Mouse (Mus musculus): Measurements from ENCODE around the gene Tnnc1. TPM values are rescaled to one million over a fixed set of nuclear protein-coding genes. Genes with fewer than 3 reads are reported as not detected.

Gene Tnnc1
- polyA plus RNA-seq, 1 experiment from 2014 or later: 0.40 TPM

DNA sequence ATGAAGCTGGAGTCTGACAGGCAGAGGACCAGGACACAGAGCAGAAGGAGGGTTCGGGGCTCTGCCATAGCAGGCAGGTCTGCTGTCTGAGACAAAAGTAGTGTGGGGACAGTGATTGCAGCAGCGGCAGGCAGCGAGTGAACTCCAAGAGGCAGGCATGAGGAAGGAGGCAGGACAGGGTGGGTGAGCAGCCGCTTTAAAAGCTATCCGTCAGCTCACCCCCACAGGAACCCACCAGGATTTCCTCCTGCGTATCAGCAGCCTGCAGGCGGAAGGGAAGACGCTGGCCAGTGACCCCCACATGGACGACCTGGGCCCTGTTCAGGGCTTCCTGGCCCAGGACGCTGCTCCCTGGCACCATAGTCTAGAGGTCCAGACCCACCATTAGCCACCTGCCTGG, 39.7 kb upstream of the Tnnc1 start, which contains the start of gene Stab1:
Gene Stab1 (minus strand): TSS at position 217 of the 400 bp plus-strand sequence.
- no peaks in the 10 kb centered on the region for H3K27me3 ChIP-seq (ENCODE audit: control insufficient read depth, insufficient read depth, low read length)
- no peak within 1 kb of the TSS for H3K4me2 ChIP-seq
- no peak for DNase-seq (ENCODE audit: low spot score, missing footprints)
- WGBS: 72% methylated on average over 10 of the region's 10 CpGs
- H3K9me3 ChIP-seq (ENCODE audit: control insufficient read depth, low read length): no peaks in the 10 kb centered on the region
- H3K27ac ChIP-seq (ENCODE audit: low read depth, low read length): no peak within 1 kb of the TSS
- H3K9ac ChIP-seq (ENCODE audit: low read length): no peak within 1 kb of the TSS
- peaks cover 32% of the 10 kb centered on the region for H3K36me3 ChIP-seq (ENCODE audit: control insufficient read depth, insufficient read depth, low read length)
- no peak for ATAC-seq (ENCODE audit: low FRiP score)
- no peak within 1 kb of the TSS for H3K4me3 ChIP-seq (ENCODE audit: low read depth, low read length)
- H3K4me1 ChIP-seq (ENCODE audit: control insufficient read depth, insufficient read depth, low read length): no peaks in the 10 kb centered on the region

GRCm38 (mm10) chr14:31169508-31169907, 38.6 kb upstream of the Tnnc1 start:
- no peak for ATAC-seq (ENCODE audit: low FRiP score)
- no peak for DNase-seq (ENCODE audit: low spot score, missing footprints)
- H3K36me3 ChIP-seq (ENCODE audit: control insufficient read depth, insufficient read depth, low read length): peaks cover 41% of the 10 kb centered on the region

GRCm38 (mm10) chr14:31170963-31171362, 37.1 kb upstream of the Tnnc1 start:
- H3K9me3 ChIP-seq (ENCODE audit: control insufficient read depth, low read length): no peaks in the 10 kb centered on the region
- no peak overlapping the region for H3K4me3 ChIP-seq (ENCODE audit: low read depth, low read length)
- H3K4me2 ChIP-seq: no peak overlapping the region
- DNase-seq (ENCODE audit: low spot score, missing footprints) (no peak), ATAC-seq (ENCODE audit: low FRiP score) (no peak)
- no peaks in the 10 kb centered on the region for H3K27me3 ChIP-seq (ENCODE audit: control insufficient read depth, insufficient read depth, low read length)
- H3K4me1 ChIP-seq (ENCODE audit: control insufficient read depth, insufficient read depth, low read length): no peaks in the 10 kb centered on the region
- 91% methylated on average over 13 of the region's 13 CpGs for WGBS
- H3K27ac ChIP-seq (ENCODE audit: low read depth, low read length): no peak overlapping the region
- no peak overlapping the region for H3K9ac ChIP-seq (ENCODE audit: low read length)
- peaks cover 50% of the 10 kb centered on the region for H3K36me3 ChIP-seq (ENCODE audit: control insufficient read depth, insufficient read depth, low read length)

More at GRCm38 (mm10) chr14:31169508-31169907, 38.6 kb upstream of the Tnnc1 start:
- Histone ChIP-seq H3K27ac (ENCODE audit: low read depth, low read length) (no peak overlapping the region), H3K27me3 (ENCODE audit: control insufficient read depth, insufficient read depth, low read length) (no peaks in the 10 kb centered on the region), H3K4me2 (no peak overlapping the region), H3K9ac (ENCODE audit: low read length) (no peak overlapping the region), H3K4me3 (ENCODE audit: low read depth, low read length) (no peak overlapping the region), H3K9me3 (ENCODE audit: control insufficient read depth, low read length) (no peaks in the 10 kb centered on the region), H3K4me1 (ENCODE audit: control insufficient read depth, insufficient read depth, low read length) (no peaks in the 10 kb centered on the region)
- 92% methylated on average over 6 of the region's 6 CpGs for WGBS

GRCm38 (mm10) chr14:31171386-31171785, 36.7 kb upstream of the Tnnc1 start:
- Histone ChIP-seq H3K4me2 (no peak overlapping the region), H3K27me3 (ENCODE audit: control insufficient read depth, insufficient read depth, low read length) (no peaks in the 10 kb centered on the region), H3K9ac (ENCODE audit: low read length) (no peak overlapping the region), H3K27ac (ENCODE audit: low read depth, low read length) (no peak overlapping the region), H3K4me3 (ENCODE audit: low read depth, low read length) (no peak overlapping the region), H3K4me1 (ENCODE audit: control insufficient read depth, insufficient read depth, low read length) (no peaks in the 10 kb centered on the region), H3K36me3 (ENCODE audit: control insufficient read depth, insufficient read depth, low read length) (peaks cover 53% of the 10 kb centered on the region), H3K9me3 (ENCODE audit: control insufficient read depth, low read length) (no peaks in the 10 kb centered on the region)
- ATAC-seq (ENCODE audit: low FRiP score) (no peak), DNase-seq (ENCODE audit: low spot score, missing footprints) (no peak)
- 92% methylated on average over 11 of the region's 11 CpGs for WGBS

GRCm38 (mm10) chr14:31171821-31172220, 36.3 kb upstream of the Tnnc1 start:
- no peak for ATAC-seq (ENCODE audit: low FRiP score)
- 96% methylated on average over 15 of the region's 15 CpGs for WGBS
- Histone ChIP-seq H3K27ac (ENCODE audit: low read depth, low read length) (no peak overlapping the region), H3K9ac (ENCODE audit: low read length) (no peak overlapping the region), H3K36me3 (ENCODE audit: control insufficient read depth, insufficient read depth, low read length) (peaks cover 57% of the 10 kb centered on the region), H3K4me2 (no peak overlapping the region), H3K4me3 (ENCODE audit: low read depth, low read length) (no peak overlapping the region), H3K4me1 (ENCODE audit: control insufficient read depth, insufficient read depth, low read length) (no peaks in the 10 kb centered on the region), H3K9me3 (ENCODE audit: control insufficient read depth, low read length) (no peaks in the 10 kb centered on the region), H3K27me3 (ENCODE audit: control insufficient read depth, insufficient read depth, low read length) (no peaks in the 10 kb centered on the region)
- DNase-seq (ENCODE audit: low spot score, missing footprints): no peak

DNA sequence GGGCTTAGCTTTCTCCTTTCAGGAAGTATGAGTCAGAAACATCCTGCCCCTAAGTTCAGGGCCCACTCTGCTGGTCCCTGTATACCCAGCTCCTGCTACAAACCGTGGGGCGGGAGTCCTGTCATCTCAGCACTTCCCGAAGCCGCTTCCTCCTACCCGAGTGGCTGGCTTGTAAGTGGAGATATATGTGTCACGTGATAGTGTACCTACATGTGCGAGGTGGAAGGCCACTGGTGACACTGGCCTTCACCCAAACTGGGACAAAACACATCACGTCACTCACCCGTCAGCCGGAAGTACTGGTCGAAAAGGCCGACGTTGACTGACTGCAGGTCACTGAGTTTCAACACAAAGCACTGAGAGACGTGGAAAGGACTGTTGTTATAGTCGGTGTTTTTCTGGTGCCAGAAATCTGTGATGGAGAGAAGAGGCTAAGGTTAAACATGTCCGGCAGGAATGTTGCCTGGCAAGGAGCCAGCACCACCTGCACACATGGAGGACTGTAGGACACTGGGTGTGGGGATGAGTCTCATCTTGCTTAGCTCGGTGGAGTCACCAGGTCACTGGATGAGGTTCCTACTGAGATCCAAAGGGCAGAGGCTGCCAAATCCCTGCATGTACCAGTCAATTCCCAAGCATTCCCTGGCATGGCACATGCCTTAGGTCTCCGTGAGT, 35.2 kb upstream of the Tnnc1 start:
- Histone ChIP-seq H3K4me2 (no peak overlapping the region), H3K36me3 (ENCODE audit: control insufficient read depth, insufficient read depth, low read length) (peaks cover 67% of the 10 kb centered on the region), H3K27ac (ENCODE audit: low read depth, low read length) (no peak overlapping the region), H3K4me1 (ENCODE audit: control insufficient read depth, insufficient read depth, low read length) (no peaks in the 10 kb centered on the region), H3K9me3 (ENCODE audit: control insufficient read depth, low read length) (no peaks in the 10 kb centered on the region), H3K4me3 (ENCODE audit: low read depth, low read length) (no peak overlapping the region), H3K9ac (ENCODE audit: low read length) (no peak overlapping the region), H3K27me3 (ENCODE audit: control insufficient read depth, insufficient read depth, low read length) (no peaks in the 10 kb centered on the region)
- WGBS: 91% methylated on average over 18 of the region's 18 CpGs
- DNase-seq (ENCODE audit: low spot score, missing footprints) (no peak), ATAC-seq (ENCODE audit: low FRiP score) (no peak)

GRCm38 (mm10) chr14:31173537-31173936, 34.6 kb upstream of the Tnnc1 start:
- H3K4me1 ChIP-seq (ENCODE audit: control insufficient read depth, insufficient read depth, low read length): no peaks in the 10 kb centered on the region

GRCm38 (mm10) chr14:31177287-31177686, 30.8 kb upstream of the Tnnc1 start:
- Histone ChIP-seq H3K4me3 (ENCODE audit: low read depth, low read length) (no peak overlapping the region), H3K9ac (ENCODE audit: low read length) (no peak overlapping the region), H3K36me3 (ENCODE audit: control insufficient read depth, insufficient read depth, low read length) (peaks cover 71% of the 10 kb centered on the region), H3K27me3 (ENCODE audit: control insufficient read depth, insufficient read depth, low read length) (no peaks in the 10 kb centered on the region), H3K4me1 (ENCODE audit: control insufficient read depth, insufficient read depth, low read length) (no peaks in the 10 kb centered on the region), H3K4me2 (no peak overlapping the region), H3K9me3 (ENCODE audit: control insufficient read depth, low read length) (no peaks in the 10 kb centered on the region), H3K27ac (ENCODE audit: low read depth, low read length) (no peak overlapping the region)
- no peak for ATAC-seq (ENCODE audit: low FRiP score)
- WGBS: 92% methylated on average over 16 of the region's 16 CpGs
- DNase-seq (ENCODE audit: low spot score, missing footprints): no peak

More at GRCm38 (mm10) chr14:31173537-31173936, 34.6 kb upstream of the Tnnc1 start:
- peaks cover 67% of the 10 kb centered on the region for H3K36me3 ChIP-seq (ENCODE audit: control insufficient read depth, insufficient read depth, low read length)
- no peak overlapping the region for H3K4me2 ChIP-seq
- ATAC-seq (ENCODE audit: low FRiP score) (no peak), DNase-seq (ENCODE audit: low spot score, missing footprints) (no peak)
- 92% methylated on average over 7 of the region's 7 CpGs for WGBS
- H3K27me3 ChIP-seq (ENCODE audit: control insufficient read depth, insufficient read depth, low read length): no peaks in the 10 kb centered on the region
- no peaks in the 10 kb centered on the region for H3K9me3 ChIP-seq (ENCODE audit: control insufficient read depth, low read length)
- H3K9ac ChIP-seq (ENCODE audit: low read length): no peak overlapping the region
- H3K27ac ChIP-seq (ENCODE audit: low read depth, low read length): no peak overlapping the region
- H3K4me3 ChIP-seq (ENCODE audit: low read depth, low read length): no peak overlapping the region

DNA sequence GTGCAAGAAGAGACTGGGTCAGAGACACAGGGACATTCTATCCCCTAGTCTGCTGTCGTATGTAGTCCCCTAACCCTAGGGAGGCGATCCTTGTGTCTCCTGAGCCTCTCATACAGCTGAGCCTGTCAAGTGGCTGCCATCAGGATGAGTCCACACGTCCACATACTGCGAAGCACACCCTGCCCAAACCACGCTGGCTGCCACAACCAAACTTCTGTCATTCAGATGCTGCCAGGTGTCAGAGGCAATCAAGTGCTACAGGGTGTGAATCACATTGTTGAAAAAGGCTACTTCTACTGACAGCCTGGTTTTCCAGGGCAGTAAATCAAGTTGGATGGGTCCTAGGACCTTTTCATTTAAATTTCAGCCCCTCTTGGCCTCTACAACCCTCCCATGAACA, 30.4 kb upstream of the Tnnc1 start:
- 96% methylated on average over 5 of the region's 5 CpGs for whole genome bisulfite sequencing
- no peak for DNase-seq (ENCODE audit: low spot score, missing footprints)

More for the DNA sequence above, 30.4 kb upstream of the Tnnc1 start:
- no peak overlapping the region for H3K4me2 ChIP-seq
- no peak overlapping the region for H3K27ac ChIP-seq (ENCODE audit: low read depth, low read length)
- peaks cover 71% of the 10 kb centered on the region for H3K36me3 ChIP-seq (ENCODE audit: control insufficient read depth, insufficient read depth, low read length)
- no peaks in the 10 kb centered on the region for H3K4me1 ChIP-seq (ENCODE audit: control insufficient read depth, insufficient read depth, low read length)
- no peak overlapping the region for H3K9ac ChIP-seq (ENCODE audit: low read length)
- no peaks in the 10 kb centered on the region for H3K9me3 ChIP-seq (ENCODE audit: control insufficient read depth, low read length)
- no peak overlapping the region for H3K4me3 ChIP-seq (ENCODE audit: low read depth, low read length)
- H3K27me3 ChIP-seq (ENCODE audit: control insufficient read depth, insufficient read depth, low read length): no peaks in the 10 kb centered on the region
- no peak for ATAC-seq (ENCODE audit: low FRiP score)
